Mouse (Mus musculus) T-helper 1 cell (primary cell): ENCODE results near the gene Hint1.

Experiments used
- in situ Hi-C: fragments of 300-600 bp; cut with MboI, MseI; formaldehyde crosslinking; loops from one replicate; pipeline ENCODE4 v1.15.1; 2025; ENCODE audit warnings: high pct_unique_total_duplicates

The Hint1 gene

DNA sequence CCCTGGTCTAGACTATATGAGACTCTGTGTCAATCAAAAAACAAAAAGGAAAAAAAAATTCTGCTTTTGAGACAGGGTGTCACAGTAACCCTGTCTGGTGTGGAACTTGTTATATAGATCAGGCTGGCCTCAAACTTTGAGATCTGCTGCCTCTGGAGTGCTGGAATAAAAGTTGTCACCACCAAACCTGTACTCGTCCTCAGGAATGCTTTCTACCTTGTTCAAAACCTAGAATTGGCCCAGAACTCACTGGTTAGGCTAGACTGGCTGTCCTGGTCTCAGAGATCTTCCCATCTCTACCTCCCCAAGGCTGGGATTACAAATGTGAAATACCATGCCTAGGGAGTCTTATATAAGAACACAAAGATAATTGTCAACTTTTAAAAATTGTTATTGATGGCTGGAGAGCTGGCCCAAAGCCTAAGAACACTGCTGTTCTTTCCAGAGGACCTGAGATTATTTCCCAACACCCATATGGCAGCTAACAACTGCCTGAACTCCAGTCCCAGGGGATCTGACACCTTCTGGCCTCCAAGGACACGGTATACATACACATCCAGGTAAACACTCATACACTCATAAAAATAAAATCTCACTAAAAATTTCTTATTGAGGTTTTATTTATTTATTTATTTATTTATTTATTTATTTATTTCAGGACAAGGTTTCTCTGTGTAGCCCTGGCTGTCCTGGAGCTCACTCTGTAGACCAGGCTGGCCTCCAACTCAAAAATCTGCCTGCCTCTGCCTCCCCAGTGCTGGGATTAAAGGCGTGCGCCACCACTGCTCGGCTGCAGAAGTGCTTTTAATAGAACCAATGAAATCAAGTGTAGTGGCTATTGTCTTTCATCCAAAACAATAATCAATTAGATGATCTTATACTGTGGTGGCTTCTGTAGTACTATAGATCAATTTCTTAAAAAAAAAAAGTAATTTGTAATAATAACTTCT is 4.4 kb upstream of the Hint1 start:
- in situ Hi-C loops: loop anchor here (5.0 kb wide), 1 partner anchor 154 kb away; no protein-coding TSS in a partner anchor

DNA sequence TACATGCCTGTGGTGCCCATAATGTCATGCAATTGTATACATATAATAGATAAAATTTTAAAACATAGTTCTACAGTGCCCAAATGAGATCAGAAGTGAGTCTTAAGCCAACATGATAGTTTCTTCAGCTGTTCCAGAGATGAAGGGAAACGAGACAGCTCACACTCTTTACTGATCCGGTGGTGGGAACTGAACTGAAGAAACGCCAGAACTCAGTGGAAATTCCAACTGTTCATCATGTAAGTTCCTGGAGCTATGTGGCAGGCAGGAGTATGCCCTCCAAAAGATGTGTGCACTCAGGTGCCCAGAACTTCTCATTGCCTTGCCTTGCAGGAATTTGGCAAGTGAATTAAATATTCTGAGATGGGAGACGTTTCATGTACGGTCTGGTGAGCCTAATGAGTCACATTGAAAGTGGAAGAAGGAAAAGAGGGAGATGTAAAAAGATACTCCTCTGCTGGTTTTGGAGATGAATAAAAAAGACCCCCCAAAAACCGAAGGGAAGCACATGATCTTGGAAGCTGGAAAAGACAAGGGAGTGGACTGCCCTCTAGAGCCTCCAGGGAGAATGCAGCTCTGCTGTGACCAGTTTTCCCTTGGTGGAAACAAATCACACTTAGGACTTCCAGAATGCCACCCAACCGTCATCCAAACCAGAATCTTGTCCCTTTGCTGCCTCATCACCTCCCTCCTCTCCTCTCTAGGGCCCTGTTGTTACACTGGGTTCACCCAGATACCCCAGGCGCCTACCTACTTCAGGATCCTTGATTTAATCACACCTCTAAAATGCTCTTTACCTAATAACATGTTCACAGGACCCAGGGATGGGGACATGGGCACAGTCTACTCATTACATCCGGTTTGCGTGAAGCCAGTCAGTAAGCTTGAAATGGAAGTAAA is 3.3 kb upstream of the Hint1 start:
- in situ Hi-C loops: loop anchor here (5.0 kb wide), 1 partner anchor 156 kb away; no protein-coding TSS in a partner anchor

DNA sequence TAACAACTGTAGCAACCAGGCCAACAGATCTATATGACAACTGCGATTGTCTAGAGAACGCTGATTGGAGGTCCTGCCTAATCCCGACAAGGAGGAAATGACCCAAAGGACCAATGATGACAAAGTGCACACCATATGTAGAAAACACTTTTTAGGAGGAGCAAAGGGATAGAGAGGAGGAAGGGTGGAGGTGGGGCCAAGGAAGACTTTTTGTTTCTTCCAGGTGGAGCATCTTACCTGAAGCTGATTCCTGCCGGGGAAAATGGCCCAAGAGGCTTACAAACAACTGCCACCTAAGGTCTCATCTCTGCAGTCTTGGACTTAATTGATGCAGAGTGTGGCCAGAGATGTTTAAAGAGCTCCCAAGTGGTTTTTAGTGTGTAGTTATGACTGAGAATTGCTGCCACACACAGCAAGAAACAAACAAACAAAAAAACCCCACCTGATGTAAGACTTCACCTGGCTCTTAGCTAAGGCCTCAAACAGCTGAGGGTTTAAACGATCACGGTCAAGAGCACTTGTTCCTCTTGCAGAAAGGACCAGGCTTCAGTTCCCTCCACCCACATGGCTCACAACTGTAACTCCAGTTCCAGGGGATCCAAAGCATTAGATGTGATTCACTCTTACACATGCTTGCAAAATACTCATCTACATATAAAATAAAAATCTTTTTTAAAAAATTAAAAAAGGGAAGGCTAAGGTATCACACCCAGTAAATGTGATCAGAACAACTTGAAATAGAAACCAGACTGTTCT is 675 bp upstream of the Hint1 start:
- in situ Hi-C loops: no loop called here

- in situ Hi-C loops: no loop called here
Observed at GRCm38 (mm10) chr11:54867049-54867385, 834 bp downstream of the Hint1 start.

DNA sequence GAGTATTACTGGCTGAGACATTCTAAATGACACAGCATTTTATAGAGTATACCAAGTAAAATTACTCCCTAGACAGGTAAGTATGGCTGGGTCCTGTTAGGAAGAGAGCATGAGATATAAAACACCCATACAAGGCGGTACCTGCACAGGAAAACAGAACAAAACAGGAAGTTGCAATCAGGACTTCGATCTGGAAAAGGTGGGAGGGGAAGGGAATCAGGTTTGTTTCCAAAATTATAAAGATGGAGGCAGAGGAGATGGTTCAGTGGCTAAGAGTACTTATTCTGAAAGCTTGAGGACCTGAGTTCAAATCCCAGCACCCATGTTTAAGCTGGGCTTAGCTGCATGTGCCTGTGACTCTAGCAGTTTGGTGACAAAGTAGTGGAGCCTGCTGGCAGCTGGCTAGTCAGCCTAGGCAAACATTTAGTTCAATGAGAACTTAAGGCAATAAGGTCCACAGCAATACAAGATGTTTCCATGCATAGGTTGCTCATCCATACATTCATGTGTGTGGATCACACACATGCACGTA is 1.8 kb downstream of the Hint1 start:
- in situ Hi-C loops: no loop called here

DNA sequence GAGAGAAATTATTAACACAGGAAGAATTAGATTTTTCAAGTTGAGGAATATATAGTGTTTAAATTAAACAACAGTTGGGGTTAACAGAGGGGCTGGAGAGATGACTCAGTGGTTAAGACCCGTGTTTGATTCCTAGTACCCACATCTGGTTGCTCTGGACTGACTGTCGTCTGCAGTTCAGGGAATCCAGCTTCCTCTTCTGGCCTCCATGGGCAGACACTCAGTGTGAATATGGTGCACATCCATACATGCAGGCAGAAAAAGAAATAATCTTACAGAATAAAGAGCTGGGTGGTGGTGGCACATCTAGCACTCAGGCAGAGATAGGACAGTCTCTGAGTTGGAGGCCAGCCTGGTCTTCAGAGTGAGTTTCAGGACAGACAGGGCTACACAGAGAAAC is 2.3 kb downstream of the Hint1 start:
- in situ Hi-C loops: no loop called here

- in situ Hi-C loops: no loop called here
Observed at GRCm38 (mm10) chr11:54869318-54869717, 3.1 kb downstream of the Hint1 start.

- in situ Hi-C loops: no loop called here
Observed at GRCm38 (mm10) chr11:54871831-54872537, 5.8 kb downstream of the Hint1 start.

DNA sequence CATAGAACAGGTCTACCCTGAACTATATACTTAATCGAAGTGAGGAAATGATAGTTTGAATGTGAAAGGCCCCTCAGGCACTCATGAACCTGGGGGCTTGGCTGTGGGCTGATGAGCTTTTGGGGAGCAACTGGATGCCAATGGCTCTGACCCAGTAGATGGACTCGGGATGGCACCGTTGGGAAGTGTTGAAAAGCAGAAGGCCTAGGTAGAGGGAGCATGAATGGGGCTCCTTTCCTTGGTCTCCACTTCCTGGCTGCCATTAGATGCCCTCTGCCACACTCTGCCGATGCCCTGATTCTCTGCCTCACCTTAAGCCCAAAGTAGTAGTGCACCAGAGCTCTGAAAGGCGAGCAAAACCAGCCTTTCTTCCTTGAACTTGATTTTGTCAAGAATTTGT is 9.8 kb downstream of the Hint1 start:
- in situ Hi-C loops: no loop called here

- in situ Hi-C loops: no loop called here
Observed at GRCm38 (mm10) chr11:54878893-54879292, 12.7 kb downstream of the Hint1 start.

- in situ Hi-C loops: no loop called here
Observed at GRCm38 (mm10) chr11:54879434-54879833, 13.3 kb downstream of the Hint1 start.

DNA sequence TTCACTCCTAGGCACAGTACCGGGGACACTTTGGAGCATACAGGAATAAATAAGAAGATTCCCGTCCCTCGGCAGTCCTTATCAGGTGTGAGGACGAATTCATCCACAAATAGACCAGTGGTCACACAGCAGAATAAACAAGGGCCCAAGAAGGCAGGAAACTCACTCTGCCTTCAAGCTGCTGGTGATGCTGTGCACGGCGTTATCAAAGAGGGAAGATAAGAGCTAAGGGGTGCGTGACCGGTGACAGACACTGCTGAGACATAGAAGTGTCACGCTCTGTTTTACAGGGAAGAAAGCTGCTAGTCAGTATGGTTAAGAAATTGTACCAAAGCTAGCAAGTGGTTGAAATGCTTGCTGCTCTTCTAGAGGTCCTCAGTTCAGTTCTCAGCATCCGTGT is 13.7 kb downstream of the Hint1 start:
- in situ Hi-C loops: loop anchor here (10.0 kb wide), 1 partner anchor 105 kb away; no protein-coding TSS in a partner anchor

DNA sequence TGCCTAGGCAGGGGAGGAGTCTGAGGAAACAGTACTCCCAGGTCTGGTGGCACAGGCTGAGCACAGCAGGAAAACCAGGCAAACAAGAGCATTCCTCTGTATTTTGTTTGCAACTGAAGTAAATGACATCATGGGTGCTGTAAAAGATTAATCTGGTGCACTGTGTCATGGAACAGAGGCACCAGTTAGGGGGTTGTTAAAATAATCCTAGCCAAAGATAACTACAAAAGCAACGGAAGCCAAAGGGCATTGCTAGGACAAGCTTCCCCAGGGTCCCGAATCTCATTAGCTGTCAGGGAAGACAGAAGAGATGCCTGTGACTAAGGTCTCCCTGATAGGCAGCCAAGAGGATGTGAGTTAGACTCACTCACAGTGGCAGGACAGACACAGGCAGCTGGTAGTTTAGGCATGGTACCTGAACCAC is 14.9 kb downstream of the Hint1 start:
- in situ Hi-C loops: loop anchor here (10.0 kb wide), 1 partner anchor 104 kb away; no protein-coding TSS in a partner anchor

GRCm38 (mm10) chr11:54882671-54883070 is 16.5 kb downstream of the Hint1 start:
- in situ Hi-C loops: loop anchor here (10.0 kb wide), 1 partner anchor 102 kb away; no protein-coding TSS in a partner anchor

DNA sequence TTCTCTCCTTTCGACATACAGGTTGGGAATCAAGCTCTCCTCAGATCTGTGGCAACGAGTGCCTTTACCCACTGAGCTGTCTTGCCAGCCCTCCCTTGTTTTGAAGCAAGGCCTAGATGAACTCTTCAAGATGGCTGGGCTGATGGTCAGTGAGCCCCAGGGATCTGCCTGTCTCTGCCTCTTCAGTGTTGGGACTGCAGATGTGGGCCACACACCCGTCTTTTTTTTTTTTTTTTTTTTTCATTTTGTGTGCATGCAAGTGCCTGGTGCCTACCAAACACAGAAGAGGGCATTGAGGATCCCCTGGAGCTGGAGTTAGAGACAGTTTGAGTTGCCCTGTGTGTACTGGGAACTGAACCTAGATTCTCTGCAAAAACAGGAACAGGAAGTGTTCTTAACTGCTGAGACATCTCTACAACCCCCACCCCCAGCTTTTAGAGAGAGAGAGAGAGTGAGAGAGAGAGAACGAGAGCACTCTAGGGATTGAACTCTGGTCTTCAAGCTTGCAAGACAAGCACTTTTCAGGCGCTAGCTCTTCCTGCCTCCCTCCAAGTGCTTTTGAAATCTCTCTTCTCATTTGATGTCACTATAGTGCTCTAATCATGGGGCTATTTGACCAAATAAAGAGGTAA is 18.1 kb downstream of the Hint1 start:
- in situ Hi-C loops: loop anchor here (10.0 kb wide), 1 partner anchor 100 kb away; no protein-coding TSS in a partner anchor

DNA sequence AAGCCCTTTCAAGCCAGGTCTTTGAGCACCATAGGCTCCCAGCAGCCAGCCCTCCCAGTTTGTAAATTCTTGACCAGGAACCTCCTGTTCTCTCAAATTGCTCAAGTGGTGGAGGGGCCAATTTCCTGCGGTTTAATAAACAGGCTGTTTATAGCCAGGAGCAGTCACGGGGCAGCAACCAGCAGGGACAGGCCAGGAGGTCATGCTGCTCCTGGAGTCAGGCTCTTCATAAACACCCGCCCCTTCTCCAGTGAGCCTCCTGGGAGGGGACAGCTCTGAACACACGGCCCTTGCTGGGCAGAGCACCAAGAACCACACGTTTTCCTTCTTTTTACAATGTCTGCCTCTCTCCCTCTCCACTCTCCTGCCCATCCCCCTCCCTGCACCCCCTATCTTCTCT is 18.8 kb downstream of the Hint1 start:
- in situ Hi-C loops: loop anchor here (10.0 kb wide), 1 partner anchor 100 kb away; no protein-coding TSS in a partner anchor

GRCm38 (mm10) chr11:54885406-54885805 is 19.2 kb downstream of the Hint1 start:
- in situ Hi-C loops: loop anchor here (10.0 kb wide), 1 partner anchor 99 kb away; no protein-coding TSS in a partner anchor

GRCm38 (mm10) chr11:54887927-54888326 is 21.7 kb downstream of the Hint1 start:
- in situ Hi-C loops: loop anchor here (10.0 kb wide), 1 partner anchor 97 kb away; no protein-coding TSS in a partner anchor

DNA sequence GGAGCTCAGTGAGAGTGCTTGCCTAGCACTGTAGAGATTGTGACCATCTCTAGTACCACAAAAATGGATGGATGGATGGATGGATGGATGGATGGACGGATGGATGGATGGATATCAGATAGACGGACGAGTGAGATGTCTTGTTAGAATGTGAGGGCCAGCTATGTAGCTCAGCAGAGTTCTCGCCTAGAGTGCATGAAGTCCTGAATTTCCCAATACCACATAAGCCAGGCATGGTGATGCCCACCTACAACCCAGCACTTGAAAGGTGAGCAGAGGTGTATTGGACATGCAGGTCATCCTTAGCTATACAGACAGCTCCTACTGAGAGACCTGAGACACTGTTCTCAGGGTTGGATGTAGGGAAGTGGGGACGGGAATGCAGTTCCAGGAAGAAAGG is 25.2 kb downstream of the Hint1 start:
- in situ Hi-C loops: no loop called here

DNA sequence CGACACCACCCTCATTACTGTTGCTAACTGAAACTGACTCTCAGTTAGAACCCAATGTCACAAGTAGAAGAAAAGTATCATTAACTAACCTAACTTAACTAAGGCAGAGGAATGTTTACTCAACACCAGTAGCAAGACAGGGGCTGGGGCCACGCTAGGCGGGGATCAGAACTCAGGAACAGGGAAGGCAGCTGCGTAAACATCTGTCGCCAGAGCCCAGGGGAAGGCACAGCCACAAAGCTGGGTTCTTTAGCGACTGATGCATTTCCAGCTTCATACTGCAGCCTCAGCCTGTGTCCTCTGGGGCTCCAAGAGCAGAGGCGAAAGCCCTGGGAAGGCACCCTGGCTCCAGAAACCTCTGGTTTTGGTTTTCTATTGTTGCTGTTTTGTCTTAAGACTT is 25.9 kb downstream of the Hint1 start:
- in situ Hi-C loops: no loop called here
